Mouse (Mus musculus) Patski (cell line): Measurements from ENCODE around the gene ccdc198. TPM values are rescaled to one million over a fixed set of nuclear protein-coding genes. Genes with fewer than 3 reads are reported as not detected.
"Not testable (repeated sequence)": the region's sequence is repeated elsewhere in the genome, so short reads cannot be mapped to it uniquely, and the experiment has no call there.

Source experiments
- ATAC-seq: fragments of 100-300 bp; one replicate; pipeline ENCODE4 v1.8.0; 2021
- CTCF ChIA-PET: fragments of 350-600 bp; sonication (Branson Sonifier 250); formaldehyde crosslinking; loops from one replicate; lab custom pipeline; 2022; ENCODE audit warnings: inconsistent platforms; lab: Charles Lee
- POLR2A ChIA-PET: fragments of 350-600 bp; sonication (Branson Sonifier 250); formaldehyde crosslinking; loops from one replicate; lab custom pipeline; 2022; ENCODE audit warnings: antibody characterized with exemption, inconsistent platforms; lab: Charles Lee
- DNase-seq: peaks from one replicate; pipeline ENCODE4 v3.0.0-alpha.2; 2011; ENCODE audit warnings: low read depth, low spot score
- H3K27me3 ChIP-seq: fragments of 371-371 bp; one replicate; pipeline ENCODE4 v1.5.1; 2021
- CTCF ChIP-seq: fragments of 100-300 bp; IDR thresholded peaks from one replicate; pipeline ENCODE4 v1.5.1; 2021
- in situ Hi-C: fragments of 300-500 bp; cut with MboI; formaldehyde crosslinking; loops from 3 replicates; pipeline ENCODE4 v1.11.1; 2018; ENCODE audit warnings: low pct_unique_long_range_greater_than_20kb, mixed read lengths
- polyA plus RNA-seq: library from polyadenylated mRNA; unstranded; gene quantifications from one replicate; pipeline ENCODE4 v1.2.3, GENCODE M21; 2021

ccdc198 gene
- polyA plus RNA-seq, result 92.5 TPM

- ChIA-PET POLR2A (interaction anchor here (0.6 kb wide), 1 partner anchor 49 kb away, joined by 4 read pairs; no protein-coding TSS in a partner anchor), CTCF (interaction anchor here (0.8 to 1.5 kb wide), 5 partner anchors 11 to 66 kb away, joined by 3 to 4 read pairs (median 3); no protein-coding TSS in a partner anchor)
- peak; percentile 49 for DNase-seq
- in situ Hi-C loops, result no loop called here
- peak; percentile 90 for ATAC-seq
- H3K27me3 ChIP-seq, result no peaks in the 10 kb centered on the region
- TF ChIP-seq CTCF, result no peak
These were observed at the start of gene ccdc198 for GRCm38 (mm10) chr14:49245126-49245714. ccdc198 (minus strand) TSS chr14:49245474.

GRCm38 (mm10) chr14:49293802-49294449, 48.7 kb upstream of the ccdc198 start:
- ChIA-PET POLR2A (interaction anchor here (0.6 kb wide), 1 partner anchor 48 kb away, joined by 4 read pairs; the partner anchor contains the start of gene ccdc198), CTCF (interaction anchor here (1.1 to 1.2 kb wide), 2 partner anchors 8 to 40 kb away, joined by 3 read pairs; no protein-coding TSS in a partner anchor)
- TF ChIP-seq CTCF, result no peak
- in situ Hi-C loops, result loop anchor here (5.0 kb wide), 1 partner anchor 52 kb away; no protein-coding TSS in a partner anchor
- ATAC-seq (peak; percentile 96), DNase-seq (peak; percentile 47)
- H3K27me3 ChIP-seq, result no peaks in the 10 kb centered on the region

DNA sequence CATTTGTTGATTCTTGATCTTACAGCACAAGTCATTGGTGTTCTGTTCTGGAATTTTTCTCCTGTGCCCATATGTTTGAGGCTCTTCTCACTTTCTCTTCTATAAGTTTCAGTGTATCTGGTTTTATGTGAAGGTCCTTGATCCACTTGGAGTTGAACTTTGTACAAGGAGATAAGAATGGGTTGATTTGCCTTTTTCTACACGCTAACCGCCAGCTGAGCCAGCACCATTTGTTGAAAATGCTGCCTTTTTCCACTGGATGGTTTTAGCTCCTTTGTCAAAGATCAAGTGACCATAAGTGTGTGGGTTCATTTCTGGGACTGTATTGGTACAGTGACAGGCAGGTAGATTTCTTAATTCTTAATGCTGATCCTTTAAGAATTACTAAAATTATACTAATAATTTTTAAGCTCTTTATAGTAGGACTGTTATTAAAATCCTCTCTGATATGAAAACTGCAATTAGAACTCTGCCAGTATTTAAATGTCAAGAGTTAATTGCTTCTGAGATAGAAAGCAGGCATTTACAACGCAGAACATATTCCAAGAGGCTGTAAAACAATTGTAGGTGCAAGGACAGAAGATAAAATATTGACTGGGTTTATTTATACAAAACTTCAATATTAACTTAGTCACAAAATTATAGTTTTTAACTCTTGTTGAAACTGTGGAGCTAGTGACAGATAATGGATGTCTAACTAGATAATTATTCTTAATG, 44.9 kb upstream of the ccdc198 start:
- no peak for TF ChIP-seq CTCF
- DNase-seq (no peak), ATAC-seq (no peak)
- H3K27me3 ChIP-seq, result no peaks in the 10 kb centered on the region
- ChIA-PET POLR2A (no interaction called here), CTCF (no interaction called here)
- in situ Hi-C loops, result loop anchor here (5.0 kb wide), 1 partner anchor 48 kb away; no protein-coding TSS in a partner anchor

DNA sequence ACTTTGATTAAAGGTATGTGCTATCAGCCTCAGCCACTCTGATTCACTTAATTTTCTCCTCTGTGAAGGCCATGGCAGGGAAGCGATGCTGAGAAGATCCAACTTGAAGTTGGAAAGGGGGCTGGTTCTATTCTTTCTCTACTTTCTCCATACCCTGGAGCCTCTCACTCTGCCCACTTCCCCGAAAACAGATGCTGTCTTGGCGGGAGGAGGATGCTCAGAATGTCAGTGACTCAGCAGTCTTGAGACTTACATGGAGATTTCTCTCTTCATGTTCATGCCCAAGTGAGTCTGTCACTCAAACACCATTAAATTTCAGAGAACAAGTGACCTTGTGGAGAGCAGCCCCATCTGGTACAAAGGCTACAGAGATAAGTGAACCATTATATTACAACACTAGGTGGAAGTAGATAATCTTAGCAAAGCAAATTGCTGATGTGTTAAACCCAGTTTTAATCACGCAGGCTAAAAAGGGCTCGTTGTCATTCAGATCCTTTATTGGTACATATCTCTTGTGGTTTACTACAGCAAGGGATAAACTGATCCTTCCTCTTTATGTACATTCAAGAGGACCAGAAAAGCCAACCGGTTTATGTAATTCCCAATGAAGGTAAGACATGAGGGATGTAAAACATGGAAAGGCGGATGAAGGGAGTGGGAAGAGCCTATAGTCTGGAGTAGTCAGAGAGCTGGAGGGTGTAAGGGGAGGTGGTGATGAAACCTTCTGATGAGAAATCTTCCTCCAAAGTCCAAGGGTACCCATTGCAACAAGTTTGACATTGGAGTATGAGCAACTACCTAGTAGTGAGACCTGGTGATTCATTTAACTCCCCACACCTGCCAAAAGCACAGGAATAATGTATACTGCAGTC, 38.7 kb upstream of the ccdc198 start:
- ATAC-seq, result no peak
- CTCF ChIA-PET, result no interaction called here
- TF ChIP-seq CTCF, result no peak
- POLR2A ChIA-PET, result no interaction called here
- DNase-seq, result no peak
- in situ Hi-C loops, result no loop called here
- H3K27me3 ChIP-seq, result no peaks in the 10 kb centered on the region

DNA sequence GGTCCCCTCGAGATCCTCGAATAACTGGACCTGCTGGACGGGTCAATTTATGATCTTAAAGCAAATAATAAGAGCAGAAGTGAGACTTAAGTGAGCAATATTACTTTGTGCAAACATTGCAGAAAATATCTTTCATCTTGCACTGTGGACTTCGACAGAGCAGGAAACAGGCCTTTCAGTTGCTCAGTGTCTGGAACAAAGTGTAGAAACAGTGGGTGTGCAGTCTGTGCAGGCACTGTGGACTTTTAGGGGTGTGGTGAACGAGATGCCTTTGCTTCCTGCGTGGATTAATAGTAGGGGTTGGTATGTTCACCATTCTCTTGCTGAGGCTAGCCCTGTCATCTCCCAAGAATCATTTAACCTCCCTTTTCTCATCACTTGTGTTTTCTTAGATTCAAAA, 33.6 kb upstream of the ccdc198 start:
- in situ Hi-C loops, result no loop called here
- no peaks in the 10 kb centered on the region for H3K27me3 ChIP-seq
- TF ChIP-seq CTCF, result no peak
- POLR2A ChIA-PET, result no interaction called here
- DNase-seq, result no peak
- ATAC-seq, result no peak
- CTCF ChIA-PET, result interaction anchor here (1.5 kb wide), 1 partner anchor 17 kb away, joined by 4 read pairs; no protein-coding TSS in a partner anchor

DNA sequence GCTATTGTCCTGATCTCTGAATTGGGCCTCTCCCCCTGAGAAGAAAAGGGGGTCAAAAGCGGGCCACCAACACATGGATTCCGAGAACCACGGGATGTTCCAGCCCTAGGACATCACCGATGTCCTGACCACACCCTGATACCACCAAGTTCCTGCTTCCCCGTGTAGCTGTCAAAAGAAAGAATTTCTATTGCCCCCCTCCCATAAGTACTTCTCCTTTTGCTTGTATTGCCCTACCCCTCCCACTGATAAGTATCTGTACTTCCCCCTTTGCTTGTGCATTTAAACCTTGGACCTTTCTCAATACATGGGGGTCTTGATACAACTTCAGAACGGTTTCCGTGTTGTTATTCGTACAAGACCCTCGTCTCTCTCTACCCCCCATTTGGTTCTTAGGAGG, 33.2 kb upstream of the ccdc198 start:
- DNase-seq, POLR2A ChIA-PET, H3K27me3 ChIP-seq, CTCF ChIA-PET, ATAC-seq, in situ Hi-C loops: not testable (repeated sequence)

DNA sequence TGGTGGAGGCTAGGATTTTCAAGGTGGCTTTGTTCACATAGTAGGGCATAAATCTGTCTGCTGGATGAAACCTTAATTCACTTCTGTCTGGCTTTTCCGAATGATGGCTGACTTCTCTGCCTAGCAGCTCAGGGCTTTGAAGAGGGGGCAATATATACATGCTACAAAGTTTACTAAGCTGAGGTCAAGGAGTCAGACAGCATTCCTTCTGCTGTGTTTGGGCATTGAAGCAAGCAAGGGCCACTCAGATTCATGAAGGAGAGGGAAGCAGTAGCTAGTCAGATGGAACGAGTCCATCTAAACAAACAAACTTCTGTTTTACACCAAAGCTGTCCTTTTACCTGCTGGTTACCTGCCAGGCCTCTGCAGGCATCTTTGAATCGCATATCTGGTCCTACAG, 32.4 kb upstream of the ccdc198 start:
- ChIA-PET CTCF (no interaction called here), POLR2A (no interaction called here)
- H3K27me3 ChIP-seq, result no peaks in the 10 kb centered on the region
- ATAC-seq (no peak), DNase-seq (no peak)
- TF ChIP-seq CTCF, result no peak
- in situ Hi-C loops, result no loop called here

- H3K27me3 ChIP-seq, result no peaks in the 10 kb centered on the region
- no peak for DNase-seq
- no peak for ATAC-seq
- CTCF ChIA-PET, result no interaction called here
- in situ Hi-C loops, result no loop called here
- POLR2A ChIA-PET, result no interaction called here
- TF ChIP-seq CTCF, result no peak
These were observed 30.1 kb upstream of the ccdc198 start for GRCm38 (mm10) chr14:49275376-49275775.

DNA sequence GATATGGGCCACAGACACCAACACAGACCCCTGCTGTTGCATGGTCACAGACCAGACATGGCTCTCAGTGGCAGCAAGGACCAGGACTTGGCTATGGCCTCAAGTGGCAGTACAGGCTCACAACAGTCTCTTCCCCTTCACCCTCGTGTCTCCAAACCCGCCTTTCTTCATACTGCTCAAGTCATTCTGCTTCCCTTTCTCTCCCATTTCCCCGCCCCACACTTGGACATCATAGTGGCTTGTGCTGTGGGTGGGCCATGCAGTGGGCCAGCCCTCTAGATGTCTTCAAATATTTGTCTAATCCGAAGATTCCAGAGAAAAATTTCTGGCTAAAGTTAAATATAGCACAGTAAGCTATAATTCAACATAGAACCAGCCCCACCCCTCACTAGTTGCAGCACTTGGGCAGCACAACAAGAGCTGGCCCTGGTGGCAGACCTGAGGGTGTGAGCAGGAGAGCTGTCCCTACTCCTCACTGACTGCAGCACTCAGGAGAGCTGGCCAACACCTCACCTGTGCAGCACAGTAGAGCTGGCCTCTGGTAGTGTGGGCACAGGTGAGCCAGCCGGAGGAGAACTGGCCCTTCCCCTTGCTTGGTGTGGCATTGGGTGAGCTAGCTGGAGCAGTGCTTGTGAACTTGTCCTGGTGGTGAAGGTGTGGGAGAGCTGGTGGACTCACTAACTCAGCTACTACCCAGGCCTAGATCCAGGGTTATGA, 20.2 kb upstream of the ccdc198 start:
- H3K27me3 ChIP-seq, result no peaks in the 10 kb centered on the region
- TF ChIP-seq CTCF, result no peak
- DNase-seq (no peak), ATAC-seq (no peak)
- POLR2A ChIA-PET, result no interaction called here
- CTCF ChIA-PET, result no interaction called here
- in situ Hi-C loops, result no loop called here
